Mouse (Mus musculus) stomach, embryonic 15.5 days (tissue): ENCODE measurements around the gene Sft2d1. TPM values are rescaled to one million over a fixed set of nuclear protein-coding genes. Genes with fewer than 3 reads are reported as not detected.
A peak's percentile ranks its signal among the peaks of the same experiment; 100 is the strongest.
"Not testable (repeated sequence)": the region's sequence is repeated elsewhere in the genome, so short reads cannot be mapped to it uniquely, and the experiment has no call there.

Experiments
- ATAC-seq: fragments of 200-750 bp; cut with Nextera tagmentation; 2 replicates; pipeline ENCODE4 v1.8.0; 2017; ENCODE audit warnings: low read depth, moderate number of reproducible peaks, moderate TSS enrichment; ENCODE audit not compliant: insufficient read depth, low FRiP score
- H3K27ac ChIP-seq: fragments of 300-500 bp; sonication (generic); 2 replicates; pipeline ENCODE4 v1.5.1; 2015; ENCODE audit warnings: mild to moderate bottlenecking, inconsistent platforms
- H3K27me3 ChIP-seq: fragments of 300-500 bp; sonication (generic); replicated peaks from 2 replicates; pipeline ENCODE4 v1.6.1; 2015; ENCODE audit warnings: inconsistent platforms
- H3K36me3 ChIP-seq: fragments of 300-500 bp; sonication (generic); 2 replicates; pipeline ENCODE4 v1.6.1; 2015; ENCODE audit warnings: inconsistent platforms
- H3K4me1 ChIP-seq: fragments of 300-500 bp; sonication (generic); 2 replicates; pipeline ENCODE4 v1.6.1; 2015; ENCODE audit warnings: inconsistent platforms
- H3K4me2 ChIP-seq: fragments of 300-500 bp; sonication (generic); 2 replicates; pipeline ENCODE4 v1.6.1; 2015; ENCODE audit warnings: mild to moderate bottlenecking, inconsistent platforms
- H3K4me3 ChIP-seq: fragments of 300-500 bp; sonication (generic); replicated peaks from 2 replicates; pipeline ENCODE4 v1.5.1; 2015; ENCODE audit warnings: inconsistent platforms
- H3K9ac ChIP-seq: fragments of 300-500 bp; sonication (generic); 2 replicates; pipeline ENCODE4 v1.6.1; 2015; ENCODE audit warnings: inconsistent platforms
- H3K9me3 ChIP-seq: fragments of 300-500 bp; sonication (generic); 2 replicates; pipeline ENCODE4 v1.6.1; 2016; ENCODE audit warnings: inconsistent platforms
- WGBS: fragments of 180-500 bp; shearing (Covaris S2); methylation state at CpG from one replicate; pipeline ENCODE4 v1.1.7; 2015; 5-methylcytosine and 5-hydroxymethylcytosine counted together
- polyA plus RNA-seq: library from polyadenylated mRNA; unstranded; fragments of >200 nt; fragmentation: Nextera tagmentation; extraction: Ambion mirVana; gene quantifications from 2 replicates; pipeline ENCODE4 v1.2.1, GENCODE M21; 2015

Gene Sft2d1
- polyA plus RNA-seq, 1 experiment from 2014 or later: 72.2 TPM

DNA sequence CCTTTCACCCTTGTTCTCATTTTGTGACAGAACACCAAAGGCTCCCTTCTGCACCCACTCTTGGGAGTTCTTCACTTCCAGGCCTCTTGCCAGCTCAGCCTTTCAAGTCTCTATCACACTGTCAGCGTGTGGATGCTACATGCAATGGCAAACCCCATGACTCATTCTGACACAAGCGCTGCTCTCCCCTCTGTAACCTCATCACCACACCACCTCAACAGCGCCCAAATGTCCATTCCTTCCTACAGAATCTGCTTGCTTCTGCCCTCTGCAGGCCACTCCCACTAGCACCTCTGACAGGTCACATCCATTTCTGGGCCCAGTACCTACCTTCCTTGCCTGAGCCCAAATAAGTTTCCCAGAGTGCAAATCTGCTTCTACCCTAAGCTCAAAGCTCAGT lies 5.1 kb upstream of the Sft2d1 start:
- H3K27me3 ChIP-seq: no peaks in the 10 kb centered on the region
- H3K9me3 ChIP-seq: no peaks in the 10 kb centered on the region
- no peak overlapping the region for H3K9ac ChIP-seq
- H3K4me2 ChIP-seq: no peak overlapping the region
- WGBS: 39% methylated on average over 3 of the region's 3 CpGs
- H3K36me3 ChIP-seq: no peaks in the 10 kb centered on the region
- H3K4me1 ChIP-seq: no peaks in the 10 kb centered on the region
- H3K4me3 ChIP-seq: no peak overlapping the region
- no peak overlapping the region for H3K27ac ChIP-seq
- ATAC-seq: no peak

GRCm38 (mm10) chr17:8311751-8312150 lies 849 bp downstream of the Sft2d1 start:
- peaks cover 10% of the 10 kb centered on the region for H3K4me1 ChIP-seq
- no peak overlapping the region for H3K27ac ChIP-seq
- 33% methylated on average over 3 of the region's 3 CpGs for WGBS
- no peaks in the 10 kb centered on the region for H3K27me3 ChIP-seq
- H3K4me2 ChIP-seq: peak overlapping the region; percentile 67
- ATAC-seq: no peak
- H3K4me3 ChIP-seq: peak overlapping the region; percentile 87
- no peaks in the 10 kb centered on the region for H3K9me3 ChIP-seq
- no peaks in the 10 kb centered on the region for H3K36me3 ChIP-seq
- peak overlapping the region; percentile 79; the same call in 1 of the 2 replicates for H3K9ac ChIP-seq

DNA sequence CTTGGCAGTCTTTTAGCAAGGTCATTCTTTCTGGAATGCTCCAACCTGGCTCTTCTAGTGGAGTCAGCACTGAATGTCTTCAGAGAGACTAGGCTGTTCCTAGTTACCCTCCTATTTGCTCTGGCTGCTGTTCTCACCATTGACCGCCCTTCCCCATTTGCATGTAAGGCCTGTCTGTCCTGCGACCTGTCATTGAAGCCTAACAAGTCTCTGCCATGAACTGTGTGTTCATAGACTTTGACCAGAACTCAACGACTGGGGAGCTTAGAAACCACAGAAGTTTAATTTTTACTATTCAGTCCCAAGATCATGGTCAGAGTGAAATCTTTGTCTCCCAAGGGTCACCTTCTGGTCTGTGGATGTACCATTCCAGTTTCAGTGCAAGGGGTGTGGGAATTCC lies 3.1 kb downstream of the Sft2d1 start:
- Histone ChIP-seq H3K4me3 (no peak overlapping the region), H3K36me3 (no peaks in the 10 kb centered on the region), H3K4me2 (no peak overlapping the region), H3K27me3 (no peaks in the 10 kb centered on the region), H3K4me1 (peaks cover 10% of the 10 kb centered on the region), H3K9ac (no peak overlapping the region), H3K9me3 (no peaks in the 10 kb centered on the region), H3K27ac (no peak overlapping the region)
- ATAC-seq: no peak
- 94% methylated on average over 3 of the region's 3 CpGs for WGBS

- WGBS: 79% methylated on average over 1 of the region's 1 CpGs
- Histone ChIP-seq H3K27me3 (no peaks in the 10 kb centered on the region), H3K4me2 (no peak overlapping the region), H3K4me1 (peaks cover 10% of the 10 kb centered on the region), H3K27ac (no peak overlapping the region), H3K36me3 (no peaks in the 10 kb centered on the region), H3K9ac (no peak overlapping the region), H3K4me3 (no peak overlapping the region), H3K9me3 (no peaks in the 10 kb centered on the region)
- ATAC-seq: no peak
Measured at GRCm38 (mm10) chr17:8316251-8316650, 5.3 kb downstream of the Sft2d1 start.

DNA sequence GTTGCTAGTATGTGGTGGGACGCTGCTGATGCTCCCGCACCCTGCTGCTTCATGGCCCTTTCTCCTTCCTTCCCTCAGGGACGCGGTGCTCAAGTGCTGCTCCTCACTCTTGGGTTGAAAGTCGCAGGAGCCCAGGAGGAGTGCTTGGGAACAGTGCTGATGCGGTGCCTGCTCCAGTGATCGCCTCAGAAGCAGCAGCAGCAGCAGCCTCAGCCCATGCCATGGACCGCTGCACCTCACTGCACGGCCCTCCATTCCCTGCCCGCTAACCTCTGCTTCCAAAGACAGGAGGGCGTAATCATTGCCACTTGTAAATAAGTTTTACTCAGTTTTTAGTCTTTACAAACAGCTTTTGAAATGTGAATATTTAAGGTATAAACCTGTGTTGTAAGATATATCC lies 16.0 kb downstream of the Sft2d1 start:
- not testable (repeated sequence) for ATAC-seq, H3K4me3 ChIP-seq, H3K9me3 ChIP-seq, H3K36me3 ChIP-seq, H3K27me3 ChIP-seq, H3K9ac ChIP-seq, H3K4me2 ChIP-seq, H3K27ac ChIP-seq, H3K4me1 ChIP-seq
- 94% methylated on average over 11 of the region's 11 CpGs for WGBS

DNA sequence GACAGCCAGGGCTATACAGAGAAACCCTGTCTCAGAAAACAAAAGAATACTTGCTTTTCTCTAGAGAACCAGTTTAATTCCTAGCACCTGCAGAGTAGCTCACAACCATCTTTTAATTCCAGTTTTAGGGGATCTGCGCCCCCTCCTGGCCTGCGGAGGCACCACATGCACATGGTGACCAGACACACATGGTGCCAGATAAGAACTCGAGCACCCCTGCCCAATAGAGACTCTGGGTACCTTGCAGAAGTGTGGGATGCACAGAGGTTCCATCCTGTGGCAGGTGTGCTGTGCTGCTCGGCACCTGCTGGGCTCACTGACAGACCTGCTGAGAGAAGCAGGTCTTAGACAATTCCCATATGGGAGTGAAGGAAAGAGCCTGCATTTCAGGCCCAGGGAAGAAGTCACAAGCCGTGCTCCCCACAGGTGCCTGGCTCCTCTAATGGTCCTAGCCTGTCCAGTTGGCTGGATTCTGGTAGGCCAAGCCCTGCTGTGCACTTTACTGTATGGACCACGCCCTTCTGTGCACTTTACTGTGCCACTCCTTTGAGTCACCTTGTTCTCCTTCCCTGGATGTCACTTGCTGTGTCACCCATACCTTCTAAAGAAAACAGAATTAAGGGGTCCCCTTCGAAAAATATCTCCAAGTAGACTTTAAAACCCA lies 17.7 kb downstream of the Sft2d1 start:
- WGBS: 68% methylated on average over 7 of the region's 7 CpGs
- Histone ChIP-seq H3K9ac (no peak overlapping the region), H3K27ac (no peak overlapping the region), H3K27me3 (no peaks in the 10 kb centered on the region), H3K9me3 (no peaks in the 10 kb centered on the region), H3K4me3 (no peak overlapping the region), H3K4me2 (no peak overlapping the region), H3K36me3 (0 out of 2 replicates have a peak, but pooled peaks cover 4% of the 10 kb centered on the region), H3K4me1 (no peaks in the 10 kb centered on the region)
- no peak for ATAC-seq

GRCm38 (mm10) chr17:8330602-8331001 lies 19.7 kb downstream of the Sft2d1 start:
- Histone ChIP-seq H3K4me1 (no peaks in the 10 kb centered on the region), H3K36me3 (0 out of 2 replicates have a peak, but pooled peaks cover 4% of the 10 kb centered on the region), H3K27ac (no peak overlapping the region), H3K9me3 (no peaks in the 10 kb centered on the region), H3K4me2 (no peak overlapping the region), H3K9ac (no peak overlapping the region), H3K27me3 (no peaks in the 10 kb centered on the region), H3K4me3 (no peak overlapping the region)
- no peak for ATAC-seq
- 61% methylated on average over 5 of the region's 5 CpGs for WGBS

GRCm38 (mm10) chr17:8337159-8337558 lies 26.3 kb downstream of the Sft2d1 start, which contains the start of gene Prr18:
Prr18 (plus strand) TSS chr17:8337459.
- not testable (repeated sequence) for ATAC-seq, H3K36me3 ChIP-seq, H3K4me3 ChIP-seq, H3K4me2 ChIP-seq, H3K27ac ChIP-seq, H3K9me3 ChIP-seq, H3K9ac ChIP-seq
- Histone ChIP-seq H3K27me3 (peaks cover 37% of the 10 kb centered on the region), H3K4me1 (peaks cover 13% of the 10 kb centered on the region)
- 92% methylated on average over 1 of the region's 5 CpGs for WGBS

DNA sequence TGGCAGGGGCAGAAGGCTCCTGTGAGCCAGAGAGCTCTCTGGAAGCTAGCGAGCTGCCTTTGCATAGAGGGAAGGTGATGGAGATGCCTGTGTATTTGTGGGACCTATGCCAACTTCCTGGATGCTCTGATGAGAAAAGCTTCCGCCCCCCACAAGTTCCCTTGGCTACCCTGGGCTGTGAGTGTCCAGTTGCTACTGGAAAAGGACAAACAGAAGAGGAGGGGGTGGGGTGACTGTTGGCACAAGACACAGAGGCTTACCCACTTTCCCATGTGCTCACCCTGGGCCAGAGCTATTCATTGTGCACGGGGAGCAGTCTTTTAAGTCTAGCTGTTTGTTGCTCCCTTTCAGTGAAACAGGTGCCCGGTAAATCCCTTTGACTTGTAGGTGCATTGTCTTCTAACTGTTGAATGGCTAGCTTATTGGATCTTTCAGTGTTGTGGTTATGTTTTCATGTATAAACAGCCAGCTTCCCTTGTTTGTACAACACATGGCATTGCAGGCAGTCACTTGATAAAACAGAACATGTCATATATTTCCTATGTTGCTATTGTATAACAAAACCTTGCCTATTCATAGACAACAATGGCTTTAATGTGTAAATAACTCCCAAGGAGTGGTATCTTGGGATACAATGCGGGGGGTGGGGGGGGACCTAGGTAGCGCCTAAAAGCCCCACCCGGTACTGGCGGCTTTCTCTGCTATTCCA lies 28.9 kb downstream of the Sft2d1 start:
- Histone ChIP-seq H3K27ac (no peak overlapping the region), H3K36me3 (no peaks in the 10 kb centered on the region), H3K27me3 (peaks cover 42% of the 10 kb centered on the region), H3K4me1 (peaks cover 13% of the 10 kb centered on the region), H3K9ac (no peak overlapping the region), H3K4me2 (peak overlapping the region; percentile 98), H3K4me3 (peak overlapping the region; percentile 48), H3K9me3 (no peaks in the 10 kb centered on the region)
- WGBS: 33% methylated on average over 8 of the region's 8 CpGs
- ATAC-seq: no peak

DNA sequence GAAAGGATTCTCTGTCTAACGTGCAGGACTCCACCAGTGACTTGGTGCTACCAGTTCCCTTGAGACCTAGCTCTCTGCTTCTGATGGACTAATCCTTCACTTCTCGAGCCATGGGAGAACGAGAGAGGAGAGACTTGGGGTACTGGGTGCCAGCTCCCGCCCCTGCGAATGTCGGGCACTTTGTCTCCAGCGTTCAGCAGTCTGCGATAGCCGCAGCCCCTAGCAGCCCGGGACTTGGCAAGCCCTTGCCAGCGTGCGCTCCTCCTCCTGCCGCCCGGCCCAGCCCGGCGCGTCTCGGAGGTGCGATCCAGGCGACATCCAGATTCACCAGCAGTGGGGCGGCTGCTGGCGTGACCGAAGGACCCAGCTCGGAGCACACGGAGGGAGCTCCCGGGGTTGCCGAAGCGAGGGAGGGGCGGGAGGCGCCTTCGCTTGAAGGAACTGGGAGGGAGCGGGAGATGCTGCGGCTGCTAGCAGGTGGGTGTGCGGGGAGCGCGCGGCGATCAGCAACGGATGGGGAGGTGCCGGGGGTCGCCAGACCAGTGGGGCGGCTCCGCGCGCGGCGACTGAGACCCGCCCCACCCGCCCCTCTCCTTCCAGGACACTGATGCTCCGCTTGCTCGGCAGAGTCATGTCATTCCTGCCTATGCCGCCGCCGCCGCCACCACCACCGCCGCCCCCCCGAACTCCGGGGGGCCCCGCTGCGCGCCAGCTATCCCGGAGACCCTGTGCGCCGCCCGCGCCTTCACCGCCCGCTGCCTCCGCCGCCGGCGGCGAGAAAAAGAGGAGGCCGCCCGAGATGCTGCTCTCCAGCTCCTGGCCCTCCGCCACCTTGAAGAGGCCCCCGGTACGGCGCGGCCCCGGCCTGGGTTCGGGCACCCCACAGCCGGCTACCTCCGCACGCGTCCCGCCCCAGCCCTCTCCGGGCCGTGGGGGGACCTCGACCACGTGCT lies 29.8 kb downstream of the Sft2d1 start:
- Histone ChIP-seq H3K36me3 (no peaks in the 10 kb centered on the region), H3K4me3 (peak overlapping the region; percentile 48), H3K4me2 (peak overlapping the region; percentile 98), H3K27me3 (peaks cover 42% of the 10 kb centered on the region), H3K4me1 (peaks cover 13% of the 10 kb centered on the region), H3K27ac (no peak overlapping the region), H3K9me3 (no peaks in the 10 kb centered on the region), H3K9ac (peak overlapping the region; percentile 42)
- under 1% methylated on average over 62 of the region's 92 CpGs for WGBS
- ATAC-seq: 0 out of 2 replicates have a peak, but pooled peaks have one; percentile 40

DNA sequence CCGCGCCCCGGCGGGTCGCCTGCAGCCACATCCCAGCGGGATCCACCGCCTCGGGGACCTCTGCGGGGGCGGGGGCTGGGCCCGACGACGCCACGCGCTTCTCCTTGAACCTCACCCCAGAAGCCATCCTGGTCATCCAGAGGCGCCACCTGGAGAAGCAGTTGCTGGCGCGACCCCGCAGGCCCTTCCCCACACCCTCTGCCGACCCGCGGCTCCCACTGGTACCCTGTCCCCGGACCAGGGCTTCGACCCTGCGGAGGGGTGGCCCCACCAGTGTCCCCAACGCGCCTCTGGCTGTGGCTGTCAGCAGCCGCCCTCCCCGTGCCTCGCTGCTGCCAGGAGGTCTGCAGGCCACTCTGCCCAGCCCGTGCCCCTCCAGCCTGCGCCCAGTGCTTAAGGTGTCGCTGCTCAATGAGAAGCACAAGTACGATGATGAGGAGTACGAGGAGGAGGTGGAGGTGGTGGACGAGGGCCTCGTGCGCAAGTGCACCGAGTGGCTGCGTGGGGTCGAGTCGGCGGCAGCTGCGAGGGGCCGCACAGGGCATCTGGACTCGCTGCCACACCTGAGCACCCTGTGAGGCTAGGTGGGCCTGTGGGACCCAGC lies 30.6 kb downstream of the Sft2d1 start:
- Histone ChIP-seq H3K4me3 (peak overlapping the region; percentile 48), H3K27me3 (peaks cover 42% of the 10 kb centered on the region), H3K36me3 (no peaks in the 10 kb centered on the region), H3K9me3 (no peaks in the 10 kb centered on the region), H3K4me1 (peaks cover 13% of the 10 kb centered on the region), H3K27ac (no peak overlapping the region), H3K9ac (no peak overlapping the region), H3K4me2 (peak overlapping the region; percentile 98)
- no peak for ATAC-seq
- 18% methylated on average over 43 of the region's 46 CpGs for WGBS
